Mouse (Mus musculus) midbrain, embryonic 11.5 days (tissue): ENCODE measurements around the gene 2410004P03Rik. TPM values are rescaled to one million over a fixed set of nuclear protein-coding genes. Genes with fewer than 3 reads are reported as not detected.

ENCODE experiments used
- ATAC-seq: fragments of 200-750 bp; cut with Nextera tagmentation; 2 replicates; pipeline ENCODE4 v1.8.0; 2017; ENCODE audit warnings: moderate TSS enrichment, moderate library complexity; ENCODE audit not compliant: low FRiP score
- DNase-seq: peaks from one replicate; pipeline ENCODE4 v3.0.0; 2015; ENCODE audit warnings: low spot score; ENCODE audit errors: missing footprints
- H3K27ac ChIP-seq: fragments of 300-500 bp; sonication (generic); 2 replicates; pipeline ENCODE4 v1.5.1; 2014; ENCODE audit warnings: low read depth, low read length
- H3K27me3 ChIP-seq: fragments of 300-500 bp; sonication (generic); 2 replicates; pipeline ENCODE4 v1.6.1; 2014; ENCODE audit warnings: mild to moderate bottlenecking, low read length, moderate library complexity, mixed read lengths; ENCODE audit not compliant: control insufficient read depth, insufficient read depth
- H3K36me3 ChIP-seq: fragments of 300-500 bp; sonication (generic); 2 replicates; pipeline ENCODE4 v1.6.1; 2014; ENCODE audit warnings: mild to moderate bottlenecking, low read length, moderate library complexity, mixed read lengths; ENCODE audit not compliant: control insufficient read depth, insufficient read depth
- H3K4me1 ChIP-seq: fragments of 300-500 bp; sonication (generic); 2 replicates; pipeline ENCODE4 v1.6.1; 2014; ENCODE audit warnings: low read length; ENCODE audit not compliant: control insufficient read depth, insufficient read depth
- H3K4me2 ChIP-seq: fragments of 300-500 bp; sonication (generic); 2 replicates; pipeline ENCODE4 v1.6.1; 2014; ENCODE audit warnings: mild to moderate bottlenecking, moderate library complexity
- H3K4me3 ChIP-seq: fragments of 300-500 bp; sonication (generic); 2 replicates; pipeline ENCODE4 v1.5.1; 2014; ENCODE audit warnings: low read depth, low read length
- H3K9ac ChIP-seq: fragments of 300-500 bp; sonication (generic); 2 replicates; pipeline ENCODE4 v1.6.1; 2014; ENCODE audit warnings: low read length
- H3K9me3 ChIP-seq: fragments of 300-500 bp; sonication (generic); 2 replicates; pipeline ENCODE4 v1.6.1; 2016; ENCODE audit warnings: low read length; ENCODE audit not compliant: control insufficient read depth
- WGBS: fragments of 180-500 bp; shearing (Covaris S2); extraction: QIAGEN DNeasy Blood & Tissue Kit; methylation state at CpG from one replicate; pipeline ENCODE4 v1.1.7; 2014; 5-methylcytosine and 5-hydroxymethylcytosine counted together
- polyA plus RNA-seq: library from polyadenylated mRNA; unstranded; fragments of >200 nt; fragmentation: Nextera tagmentation; extraction: Ambion mirVana; gene quantifications from 2 replicates; pipeline ENCODE4 v1.2.1, GENCODE M21; 2014

2410004P03Rik gene
- polyA plus RNA-seq, 1 experiment from 2014 or later: 0.57 TPM

GRCm38 (mm10) chr12:17048979-17049612 lies 37.6 kb upstream of the 2410004P03Rik start:
- Histone ChIP-seq H3K9me3 (no peaks in the 10 kb centered on the region), H3K9ac (no peak overlapping the region), H3K36me3 (no peaks in the 10 kb centered on the region), H3K4me1 (no peaks in the 10 kb centered on the region), H3K27me3 (no peaks in the 10 kb centered on the region), H3K4me2 (no peak overlapping the region), H3K27ac (no peak overlapping the region), H3K4me3 (no peak overlapping the region)
- WGBS: 86% methylated on average over 7 of the region's 7 CpGs
- peak; percentile 35; the same call in 1 of the 2 replicates for ATAC-seq
- peak; percentile 10 for DNase-seq

- ATAC-seq: no peak
- no peak overlapping the region for H3K4me3 ChIP-seq
- H3K36me3 ChIP-seq: no peaks in the 10 kb centered on the region
- H3K27me3 ChIP-seq: no peaks in the 10 kb centered on the region
- no peak for DNase-seq
- no peaks in the 10 kb centered on the region for H3K4me1 ChIP-seq
- 67% methylated on average over 5 of the region's 5 CpGs for WGBS
- H3K9me3 ChIP-seq: no peaks in the 10 kb centered on the region
- no peak overlapping the region for H3K4me2 ChIP-seq
- no peak overlapping the region for H3K27ac ChIP-seq
- H3K9ac ChIP-seq: no peak overlapping the region
These were observed 31.8 kb upstream of the 2410004P03Rik start for GRCm38 (mm10) chr12:17043311-17043710.

GRCm38 (mm10) chr12:17040567-17040966 lies 29.0 kb upstream of the 2410004P03Rik start:
- Histone ChIP-seq H3K9ac (no peak overlapping the region), H3K27ac (no peak overlapping the region), H3K27me3 (no peaks in the 10 kb centered on the region), H3K4me1 (no peaks in the 10 kb centered on the region), H3K4me3 (no peak overlapping the region), H3K4me2 (no peak overlapping the region), H3K36me3 (no peaks in the 10 kb centered on the region), H3K9me3 (no peaks in the 10 kb centered on the region)
- 78% methylated on average over 1 of the region's 1 CpGs for WGBS
- no peak for ATAC-seq
- peak; percentile 64 for DNase-seq

GRCm38 (mm10) chr12:17039415-17039814 lies 27.9 kb upstream of the 2410004P03Rik start:
- no peaks in the 10 kb centered on the region for H3K9me3 ChIP-seq
- H3K36me3 ChIP-seq: no peaks in the 10 kb centered on the region
- no peak overlapping the region for H3K4me2 ChIP-seq
- DNase-seq (peak; percentile 33), ATAC-seq (no peak)
- H3K4me1 ChIP-seq: no peaks in the 10 kb centered on the region
- no peaks in the 10 kb centered on the region for H3K27me3 ChIP-seq
- no peak overlapping the region for H3K9ac ChIP-seq
- no peak overlapping the region for H3K27ac ChIP-seq
- WGBS: 72% methylated on average over 2 of the region's 2 CpGs
- no peak overlapping the region for H3K4me3 ChIP-seq

- Histone ChIP-seq H3K27ac (no peak overlapping the region), H3K4me2 (no peak overlapping the region), H3K9ac (no peak overlapping the region), H3K36me3 (no peaks in the 10 kb centered on the region), H3K4me3 (no peak overlapping the region), H3K27me3 (no peaks in the 10 kb centered on the region), H3K9me3 (no peaks in the 10 kb centered on the region), H3K4me1 (no peaks in the 10 kb centered on the region)
- ATAC-seq (no peak), DNase-seq (peak; percentile 76)
- WGBS: 76% methylated on average over 6 of the region's 6 CpGs
These were observed 26.7 kb upstream of the 2410004P03Rik start for GRCm38 (mm10) chr12:17038246-17038645.

GRCm38 (mm10) chr12:17037053-17037610 lies 25.6 kb upstream of the 2410004P03Rik start:
- Histone ChIP-seq H3K4me2 (no peak overlapping the region), H3K36me3 (no peaks in the 10 kb centered on the region), H3K27ac (no peak overlapping the region), H3K27me3 (no peaks in the 10 kb centered on the region), H3K4me1 (no peaks in the 10 kb centered on the region), H3K4me3 (no peak overlapping the region), H3K9ac (no peak overlapping the region), H3K9me3 (no peaks in the 10 kb centered on the region)
- ATAC-seq (no peak), DNase-seq (peak; percentile 59)
- 67% methylated on average over 14 of the region's 14 CpGs for WGBS

DNA sequence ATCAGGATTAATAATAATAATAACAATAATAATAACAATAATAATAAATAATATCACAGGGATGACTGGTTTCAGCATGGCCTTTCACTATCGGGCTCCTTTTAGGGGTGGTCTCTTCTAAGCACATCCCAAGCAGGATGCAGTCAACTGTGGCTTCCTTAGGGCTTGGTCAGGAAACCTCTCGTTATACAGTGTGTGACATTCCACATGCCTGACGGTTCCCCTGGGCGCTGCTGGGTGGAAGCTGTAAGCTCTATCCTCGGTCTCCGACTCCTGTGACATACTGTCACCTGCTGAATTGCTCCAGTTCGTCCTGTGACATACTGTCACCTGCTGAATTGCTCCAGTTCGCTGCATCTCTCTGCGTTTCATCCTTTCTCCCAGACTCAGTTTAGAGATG lies 25.0 kb upstream of the 2410004P03Rik start:
- 68% methylated on average over 9 of the region's 9 CpGs for WGBS
- H3K36me3 ChIP-seq: no peaks in the 10 kb centered on the region
- no peak overlapping the region for H3K9ac ChIP-seq
- H3K9me3 ChIP-seq: no peaks in the 10 kb centered on the region
- H3K27ac ChIP-seq: no peak overlapping the region
- no peak overlapping the region for H3K4me3 ChIP-seq
- no peak overlapping the region for H3K4me2 ChIP-seq
- H3K4me1 ChIP-seq: no peaks in the 10 kb centered on the region
- ATAC-seq: no peak
- no peaks in the 10 kb centered on the region for H3K27me3 ChIP-seq
- DNase-seq: peak; percentile 75

- no peaks in the 10 kb centered on the region for H3K36me3 ChIP-seq
- 70% methylated on average over 2 of the region's 2 CpGs for WGBS
These were observed 23.6 kb upstream of the 2410004P03Rik start for GRCm38 (mm10) chr12:17035128-17035527.

GRCm38 (mm10) chr12:17034671-17035070 lies 23.1 kb upstream of the 2410004P03Rik start:
- peak; percentile 65 for DNase-seq
- no peak overlapping the region for H3K4me2 ChIP-seq
- H3K27ac ChIP-seq: no peak overlapping the region
- H3K9me3 ChIP-seq: no peaks in the 10 kb centered on the region
- H3K36me3 ChIP-seq: no peaks in the 10 kb centered on the region
- H3K27me3 ChIP-seq: no peaks in the 10 kb centered on the region
- no peaks in the 10 kb centered on the region for H3K4me1 ChIP-seq
- no peak overlapping the region for H3K9ac ChIP-seq
- 79% methylated on average over 5 of the region's 5 CpGs for whole genome bisulfite sequencing
- no peak for ATAC-seq
- H3K4me3 ChIP-seq: no peak overlapping the region

More at GRCm38 (mm10) chr12:17035128-17035527, 23.6 kb upstream of the 2410004P03Rik start:
- Histone ChIP-seq H3K9me3 (no peaks in the 10 kb centered on the region), H3K4me3 (no peak overlapping the region), H3K27me3 (no peaks in the 10 kb centered on the region), H3K4me1 (no peaks in the 10 kb centered on the region), H3K27ac (no peak overlapping the region), H3K9ac (no peak overlapping the region), H3K4me2 (no peak overlapping the region)
- ATAC-seq (no peak), DNase-seq (peak; percentile 81)
